Mouse (Mus musculus): ENCODE data around the gene Myo18a. TPM values are rescaled to one million over a fixed set of nuclear protein-coding genes. Genes with fewer than 3 reads are reported as not detected.

Gene Myo18a
- polyA plus RNA-seq, 1 experiment from 2014 or later: 21.6 TPM

- Histone ChIP-seq H3K27ac (ENCODE audit: low read length) (no peak overlapping the region), H3K4me1 (ENCODE audit: insufficient read depth, low read depth, low read length) (peaks cover 14% of the 10 kb centered on the region; the same call in 1 of the 2 replicates), H3K4me2 (replicated peaks; ENCODE audit: low read depth, low read length) (peak overlapping the region; percentile 42), H3K9ac (replicated peaks; ENCODE audit: low read depth) (no peak overlapping the region), H3K9me3 (ENCODE audit: low read length) (no peaks in the 10 kb centered on the region), H3K27me3 (replicated peaks; ENCODE audit: insufficient read depth, low read length) (no peaks in the 10 kb centered on the region), H3K36me3 (ENCODE audit: insufficient read depth, low read length) (no peaks in the 10 kb centered on the region), H3K4me3 (ENCODE audit: low read depth, low read length) (peak overlapping the region; percentile 14)
- 20% methylated on average over 23 of the region's 23 CpGs for WGBS
- DNase-seq (ENCODE audit: low spot score) (no peak), ATAC-seq (no peak)
- TF ChIP-seq EP300 (IDR thresholded peaks at IDR 0.05): no peak
- no peak for TF ChIP-seq CTCF (IDR thresholded peaks at IDR 0.05)
Measured at GRCm38 (mm10) chr11:77896820-77897805, 134.1 kb downstream of the Myo18a start.

- WGBS: 73% methylated on average over 3 of the region's 3 CpGs
- 0 out of 2 replicates have a peak overlapping the region, but pooled peaks have one; percentile 38 for H3K27ac ChIP-seq (ENCODE audit: low read length)
- no peaks in the 10 kb centered on the region for H3K27me3 ChIP-seq (replicated peaks; ENCODE audit: insufficient read depth, low read length)
- H3K36me3 ChIP-seq (ENCODE audit: insufficient read depth, low read length): no peaks in the 10 kb centered on the region
- no peak overlapping the region for H3K4me2 ChIP-seq (replicated peaks; ENCODE audit: low read depth, low read length)
- TF ChIP-seq EP300 (IDR thresholded peaks at IDR 0.05) (no peak), CTCF (IDR thresholded peaks at IDR 0.05) (no peak)
- ATAC-seq (no peak), DNase-seq (ENCODE audit: low spot score) (no peak)
- H3K9me3 ChIP-seq (ENCODE audit: low read length): no peaks in the 10 kb centered on the region
- no peak overlapping the region for H3K9ac ChIP-seq (replicated peaks; ENCODE audit: low read depth)
- H3K4me3 ChIP-seq (ENCODE audit: low read depth, low read length): no peak overlapping the region
- H3K4me1 ChIP-seq (ENCODE audit: insufficient read depth, low read depth, low read length): peaks cover 20% of the 10 kb centered on the region; the same call in 1 of the 2 replicates
Measured at GRCm38 (mm10) chr11:77900187-77900586, 137.1 kb downstream of the Myo18a start.

GRCm38 (mm10) chr11:77900696-77901095 is 137.7 kb downstream of the Myo18a start:
- no peaks in the 10 kb centered on the region for H3K36me3 ChIP-seq (ENCODE audit: insufficient read depth, low read length)
- no peak for DNase-seq (ENCODE audit: low spot score)
- no peak overlapping the region for H3K9ac ChIP-seq (replicated peaks; ENCODE audit: low read depth)
- no peaks in the 10 kb centered on the region for H3K27me3 ChIP-seq (replicated peaks; ENCODE audit: insufficient read depth, low read length)
- no peak for TF ChIP-seq CTCF (IDR thresholded peaks at IDR 0.05)
- TF ChIP-seq EP300 (IDR thresholded peaks at IDR 0.05): no peak
- no peak overlapping the region for H3K4me2 ChIP-seq (replicated peaks; ENCODE audit: low read depth, low read length)
- no peaks in the 10 kb centered on the region for H3K9me3 ChIP-seq (ENCODE audit: low read length)
- H3K4me3 ChIP-seq (ENCODE audit: low read depth, low read length): no peak overlapping the region
- peaks cover 20% of the 10 kb centered on the region; the same call in 1 of the 2 replicates for H3K4me1 ChIP-seq (ENCODE audit: insufficient read depth, low read depth, low read length)
- peak overlapping the region; percentile 17; the same call in 1 of the 2 replicates for H3K27ac ChIP-seq (ENCODE audit: low read length)
- 54% methylated on average over 4 of the region's 4 CpGs for WGBS
- peak; percentile 9; the same call in 1 of the 2 replicates for ATAC-seq

- ATAC-seq (peak; percentile 86), DNase-seq (ENCODE audit: low spot score) (peak; percentile 79)
- 49% methylated on average over 5 of the region's 5 CpGs for WGBS
- Histone ChIP-seq H3K27me3 (replicated peaks; ENCODE audit: insufficient read depth, low read length) (no peaks in the 10 kb centered on the region), H3K36me3 (ENCODE audit: insufficient read depth, low read length) (no peaks in the 10 kb centered on the region), H3K4me2 (replicated peaks; ENCODE audit: low read depth, low read length) (no peak overlapping the region), H3K27ac (ENCODE audit: low read length) (peak overlapping the region; percentile 54), H3K9me3 (ENCODE audit: low read length) (no peaks in the 10 kb centered on the region), H3K4me3 (ENCODE audit: low read depth, low read length) (no peak overlapping the region), H3K4me1 (ENCODE audit: insufficient read depth, low read depth, low read length) (peaks cover 20% of the 10 kb centered on the region; the same call in 1 of the 2 replicates), H3K9ac (replicated peaks; ENCODE audit: low read depth) (no peak overlapping the region)
- TF ChIP-seq EP300 (IDR thresholded peaks at IDR 0.05) (no peak), CTCF (IDR thresholded peaks at IDR 0.05) (no peak)
Measured at GRCm38 (mm10) chr11:77901366-77901765, 138.3 kb downstream of the Myo18a start.

- peak; percentile 67 for ATAC-seq
- H3K27ac ChIP-seq (ENCODE audit: low read length): peak overlapping the region; percentile 54
- no peak overlapping the region for H3K4me2 ChIP-seq (replicated peaks; ENCODE audit: low read depth, low read length)
- no peak for DNase-seq (ENCODE audit: low spot score)
- WGBS: 37% methylated on average over 8 of the region's 8 CpGs
- no peak for TF ChIP-seq EP300 (IDR thresholded peaks at IDR 0.05)
- no peaks in the 10 kb centered on the region for H3K36me3 ChIP-seq (ENCODE audit: insufficient read depth, low read length)
- no peaks in the 10 kb centered on the region for H3K27me3 ChIP-seq (replicated peaks; ENCODE audit: insufficient read depth, low read length)
- H3K9me3 ChIP-seq (ENCODE audit: low read length): no peaks in the 10 kb centered on the region
- no peak overlapping the region for H3K9ac ChIP-seq (replicated peaks; ENCODE audit: low read depth)
- H3K4me1 ChIP-seq (ENCODE audit: insufficient read depth, low read depth, low read length): peaks cover 19% of the 10 kb centered on the region; the same call in 1 of the 2 replicates
- H3K4me3 ChIP-seq (ENCODE audit: low read depth, low read length): no peak overlapping the region
Measured at GRCm38 (mm10) chr11:77901775-77902355, 138.8 kb downstream of the Myo18a start.

GRCm38 (mm10) chr11:77903761-77904160 is 140.7 kb downstream of the Myo18a start:
- Histone ChIP-seq H3K4me2 (replicated peaks; ENCODE audit: low read depth, low read length) (no peak overlapping the region), H3K9me3 (ENCODE audit: low read length) (no peaks in the 10 kb centered on the region), H3K4me3 (ENCODE audit: low read depth, low read length) (no peak overlapping the region), H3K4me1 (ENCODE audit: insufficient read depth, low read depth, low read length) (peaks cover 14% of the 10 kb centered on the region; the same call in 1 of the 2 replicates), H3K36me3 (ENCODE audit: insufficient read depth, low read length) (no peaks in the 10 kb centered on the region), H3K27me3 (replicated peaks; ENCODE audit: insufficient read depth, low read length) (no peaks in the 10 kb centered on the region), H3K27ac (ENCODE audit: low read length) (no peak overlapping the region), H3K9ac (replicated peaks; ENCODE audit: low read depth) (no peak overlapping the region)
- ATAC-seq (no peak), DNase-seq (ENCODE audit: low spot score) (peak; percentile 32)
- 13% methylated on average over 3 of the region's 3 CpGs for WGBS
- no peak for TF ChIP-seq EP300 (IDR thresholded peaks at IDR 0.05)
- TF ChIP-seq CTCF (IDR thresholded peaks at IDR 0.05): peak; percentile 44; the same call in 1 of the 2 replicates

Measured in lung, postnatal 0 days (tissue).